Mouse (Mus musculus): Measurements from ENCODE around the gene Glb1. TPM values are rescaled to one million over a fixed set of nuclear protein-coding genes. Genes with fewer than 3 reads are reported as not detected.

The Glb1 gene
- polyA plus RNA-seq, 1 experiment: 0.13 TPM

- Histone ChIP-seq H3K4me3 (replicated peaks) (no peak overlapping the region), H3K4me1 (ENCODE audit: control insufficient read depth) (no peaks in the 10 kb centered on the region), H3K36me3 (ENCODE audit: control insufficient read depth) (peaks cover 12% of the 10 kb centered on the region), H3K9me3 (ENCODE audit: control insufficient read depth, low read length) (no peaks in the 10 kb centered on the region), H3K27me3 (ENCODE audit: control insufficient read depth) (no peaks in the 10 kb centered on the region)
- TF ChIP-seq GATA1 (IDR thresholded peaks at IDR 0.05; ENCODE audit: low read length) (no peak), TAL1 (IDR thresholded peaks at IDR 0.05; ENCODE audit: low read length) (no peak)
Measured at GRCm38 (mm10) chr9:114380881-114381733, 19.8 kb upstream of the Glb1 start.

DNA sequence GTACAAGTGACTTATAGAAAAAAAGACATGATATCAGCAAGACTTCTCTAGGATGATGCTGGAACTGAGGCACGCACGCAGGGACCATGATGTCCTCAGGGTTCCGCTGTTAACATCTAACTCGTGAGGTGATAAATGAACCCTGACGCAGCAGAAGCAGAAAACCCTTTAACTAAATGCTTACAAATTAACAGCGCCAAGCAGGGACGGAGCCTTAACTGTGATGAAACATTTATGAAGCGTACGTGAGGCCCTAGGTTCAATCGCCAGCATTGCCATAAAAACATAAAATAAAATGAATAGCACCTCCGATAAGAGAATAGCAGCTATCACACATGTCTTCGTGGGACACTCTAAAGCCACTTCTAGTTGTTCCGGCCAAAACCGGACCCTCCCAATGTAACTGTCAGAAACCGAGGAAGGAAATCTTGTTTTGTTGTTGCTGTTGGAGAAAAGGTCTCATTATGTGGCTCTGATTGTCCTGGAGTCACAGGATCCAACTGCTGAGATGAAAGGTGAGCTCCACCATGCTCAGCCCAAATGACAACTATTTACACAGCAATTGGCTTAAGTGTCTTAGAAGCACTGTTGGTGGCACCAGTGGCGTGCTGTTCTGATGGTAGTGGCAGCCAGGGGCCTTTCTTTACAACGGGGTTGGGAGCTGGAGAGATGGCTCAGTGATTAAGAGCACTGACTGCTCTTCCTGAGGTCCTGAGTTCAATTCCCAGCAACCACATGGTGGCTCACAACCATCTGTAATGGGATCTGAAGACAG lies 17.8 kb upstream of the Glb1 start:
- H3K9me3 ChIP-seq (ENCODE audit: control insufficient read depth, low read length): no peaks in the 10 kb centered on the region
- TF ChIP-seq GATA1 (IDR thresholded peaks at IDR 0.05; ENCODE audit: low read length): no peak
- no peak for TF ChIP-seq TAL1 (IDR thresholded peaks at IDR 0.05; ENCODE audit: low read length)
- H3K4me1 ChIP-seq (ENCODE audit: control insufficient read depth): no peaks in the 10 kb centered on the region
- H3K27me3 ChIP-seq (ENCODE audit: control insufficient read depth): no peaks in the 10 kb centered on the region
- peaks cover 10% of the 10 kb centered on the region for H3K36me3 ChIP-seq (ENCODE audit: control insufficient read depth)
- H3K4me3 ChIP-seq (replicated peaks): no peak overlapping the region

DNA sequence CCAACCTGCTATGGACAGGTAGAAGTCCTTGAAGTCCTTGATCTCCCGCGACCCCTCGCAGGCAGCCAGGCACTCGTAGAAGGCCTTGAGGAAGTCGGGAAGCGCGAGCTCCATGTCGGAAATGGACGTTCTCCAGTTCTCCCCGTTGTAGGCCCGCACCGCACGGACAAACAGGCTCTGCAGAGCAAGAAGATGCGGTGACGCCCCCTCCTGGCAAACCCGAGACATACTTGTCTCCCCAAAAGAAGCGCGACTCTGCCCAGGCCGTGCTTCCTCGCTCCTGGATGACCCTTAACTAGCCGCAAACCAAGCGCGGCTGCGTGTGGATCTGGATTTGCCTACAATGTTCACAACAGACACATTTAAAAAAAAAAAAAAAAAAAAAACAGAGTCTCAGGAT lies 16.2 kb upstream of the Glb1 start:
- Histone ChIP-seq H3K36me3 (ENCODE audit: control insufficient read depth) (peaks cover 6% of the 10 kb centered on the region), H3K4me3 (replicated peaks) (no peak overlapping the region)
- TF ChIP-seq TAL1 (IDR thresholded peaks at IDR 0.05; ENCODE audit: low read length): no peak
- no peak for TF ChIP-seq GATA1 (IDR thresholded peaks at IDR 0.05; ENCODE audit: low read length)

GRCm38 (mm10) chr9:114385160-114385559 lies 15.7 kb upstream of the Glb1 start:
- H3K27me3 ChIP-seq (ENCODE audit: control insufficient read depth): no peaks in the 10 kb centered on the region
- H3K9me3 ChIP-seq (ENCODE audit: control insufficient read depth, low read length): peaks cover 6% of the 10 kb centered on the region
- TF ChIP-seq GATA1 (IDR thresholded peaks at IDR 0.05; ENCODE audit: low read length): no peak
- no peak for TF ChIP-seq TAL1 (IDR thresholded peaks at IDR 0.05; ENCODE audit: low read length)
- peaks cover 7% of the 10 kb centered on the region for H3K4me1 ChIP-seq (ENCODE audit: control insufficient read depth)
- no peak overlapping the region for H3K4me3 ChIP-seq (replicated peaks)
- peaks cover 4% of the 10 kb centered on the region; the same call in 1 of the 2 replicates for H3K36me3 ChIP-seq (ENCODE audit: control insufficient read depth)

More for the DNA sequence above, 16.2 kb upstream of the Glb1 start:
- Histone ChIP-seq H3K9me3 (ENCODE audit: control insufficient read depth, low read length) (peaks cover 5% of the 10 kb centered on the region), H3K27me3 (ENCODE audit: control insufficient read depth) (no peaks in the 10 kb centered on the region), H3K4me1 (ENCODE audit: control insufficient read depth) (peaks cover 2% of the 10 kb centered on the region)

DNA sequence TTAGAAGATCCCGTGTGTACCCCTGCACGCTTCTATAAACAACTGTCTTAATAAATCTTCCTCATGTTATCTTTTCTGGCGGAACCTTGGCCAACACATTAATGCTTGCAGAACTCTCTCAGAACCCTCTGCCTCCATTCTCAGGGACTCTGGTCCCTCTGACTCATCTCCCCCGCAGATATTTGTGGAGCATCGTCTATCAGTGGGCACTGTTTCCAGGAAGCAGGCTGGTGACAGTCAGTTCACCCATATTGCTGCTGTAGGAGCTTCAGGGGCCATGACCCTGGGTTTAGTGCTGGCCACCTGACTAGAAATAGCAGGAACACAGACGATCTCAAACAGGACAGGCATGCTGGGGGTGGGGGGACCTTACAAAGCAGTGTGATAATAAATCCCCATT lies 13.8 kb upstream of the Glb1 start:
- Histone ChIP-seq H3K4me3 (replicated peaks) (no peak overlapping the region), H3K9me3 (ENCODE audit: control insufficient read depth, low read length) (peaks cover 6% of the 10 kb centered on the region), H3K36me3 (ENCODE audit: control insufficient read depth) (peaks cover 4% of the 10 kb centered on the region; the same call in 1 of the 2 replicates), H3K27me3 (ENCODE audit: control insufficient read depth) (no peaks in the 10 kb centered on the region), H3K4me1 (ENCODE audit: control insufficient read depth) (peaks cover 15% of the 10 kb centered on the region)
- TF ChIP-seq TAL1 (IDR thresholded peaks at IDR 0.05; ENCODE audit: low read length): no peak
- TF ChIP-seq GATA1 (IDR thresholded peaks at IDR 0.05; ENCODE audit: low read length): no peak

DNA sequence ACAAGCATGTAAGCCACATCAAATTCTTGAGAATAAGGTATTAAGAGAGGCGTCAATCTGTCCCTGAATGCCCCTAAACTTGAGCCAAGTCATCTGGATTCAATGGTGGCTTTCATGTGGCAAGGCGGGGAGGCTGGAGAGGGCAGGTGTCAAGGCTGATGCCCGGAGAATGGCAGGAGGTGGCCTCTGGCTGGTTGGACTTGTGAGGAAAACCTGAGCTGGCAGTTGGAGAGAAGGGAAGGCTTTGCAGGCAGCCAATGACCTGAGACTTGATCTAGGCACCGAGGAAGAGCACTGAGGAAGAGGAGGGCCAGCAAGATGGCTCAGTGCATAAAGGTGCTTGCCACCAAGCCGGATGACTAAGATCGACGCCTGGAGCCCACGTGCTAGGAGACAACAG lies 12.6 kb upstream of the Glb1 start:
- Histone ChIP-seq H3K27me3 (ENCODE audit: control insufficient read depth) (no peaks in the 10 kb centered on the region), H3K9me3 (ENCODE audit: control insufficient read depth, low read length) (peaks cover 6% of the 10 kb centered on the region), H3K36me3 (ENCODE audit: control insufficient read depth) (peaks cover 4% of the 10 kb centered on the region; the same call in 1 of the 2 replicates), H3K4me1 (ENCODE audit: control insufficient read depth) (peaks cover 15% of the 10 kb centered on the region), H3K4me3 (replicated peaks) (no peak overlapping the region)
- TF ChIP-seq GATA1 (IDR thresholded peaks at IDR 0.05; ENCODE audit: low read length) (no peak), TAL1 (IDR thresholded peaks at IDR 0.05; ENCODE audit: low read length) (no peak)

- Histone ChIP-seq H3K9me3 (ENCODE audit: control insufficient read depth, low read length) (peaks cover 6% of the 10 kb centered on the region), H3K27me3 (ENCODE audit: control insufficient read depth) (no peaks in the 10 kb centered on the region), H3K4me1 (ENCODE audit: control insufficient read depth) (peaks cover 15% of the 10 kb centered on the region), H3K36me3 (ENCODE audit: control insufficient read depth) (peaks cover 3% of the 10 kb centered on the region; the same call in 1 of the 2 replicates), H3K4me3 (replicated peaks) (no peak overlapping the region)
- no peak for TF ChIP-seq TAL1 (IDR thresholded peaks at IDR 0.05; ENCODE audit: low read length)
- TF ChIP-seq GATA1 (IDR thresholded peaks at IDR 0.05; ENCODE audit: low read length): no peak
Measured at GRCm38 (mm10) chr9:114388701-114389370, 12.0 kb upstream of the Glb1 start.

- TF ChIP-seq GATA1 (IDR thresholded peaks at IDR 0.05; ENCODE audit: low read length) (no peak), TAL1 (IDR thresholded peaks at IDR 0.05; ENCODE audit: low read length) (no peak)
- H3K4me3 ChIP-seq (replicated peaks): peak overlapping the region; percentile 75
- H3K36me3 ChIP-seq (ENCODE audit: control insufficient read depth): peaks cover 3% of the 10 kb centered on the region; the same call in 1 of the 2 replicates
- H3K27me3 ChIP-seq (ENCODE audit: control insufficient read depth): no peaks in the 10 kb centered on the region
- peaks cover 6% of the 10 kb centered on the region for H3K9me3 ChIP-seq (ENCODE audit: control insufficient read depth, low read length)
- peaks cover 18% of the 10 kb centered on the region for H3K4me1 ChIP-seq (ENCODE audit: control insufficient read depth)
Measured at GRCm38 (mm10) chr9:114389371-114389904, 11.4 kb upstream of the Glb1 start.

Data from erythroblast, embryonic 14.5 days (primary cell).